ENCODE assay signal across 17 mouse cellular contexts in the genomic region with DNA sequence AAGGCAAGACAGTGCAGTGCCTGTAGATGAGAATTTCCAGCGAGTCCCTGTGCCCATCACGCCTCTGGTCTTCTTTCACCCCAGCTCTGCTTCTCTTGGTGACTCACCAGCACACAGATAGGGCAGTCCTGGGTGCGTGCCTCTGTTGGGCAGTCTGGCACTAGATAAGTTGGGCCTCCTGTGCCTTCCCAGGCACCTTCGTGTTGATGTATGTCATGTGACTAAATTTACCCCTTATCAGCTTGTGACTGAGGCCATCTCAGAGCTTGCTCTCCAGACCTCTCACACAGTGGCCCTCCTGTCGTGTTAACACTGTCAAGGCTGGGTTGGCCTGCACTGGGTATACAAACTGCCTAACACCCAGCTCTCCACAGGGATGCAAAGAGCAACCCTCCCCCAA. TPM values are rescaled to one million over a fixed set of nuclear protein-coding genes. Genes with fewer than 3 reads are reported as not detected.
DNase-seq lines count a peak whose midpoint lies in the region; ATAC-seq and TF ChIP-seq lines count a peak whose summit lies in the region.
"Had no signal": no experiment of that assay in that cellular context is flagged by ENCODE, and none has a peak within 500 bp of the region (broad histone marks: within the 10 kb centered on the region; RNA-seq: fewer than 3 reads in every experiment).

No protein-coding gene starts in this region.

- peaks cover 31% of the 10 kb centered on the region for H3K27me3 ChIP-seq in heart, embryonic 14.5 days (ENCODE audit: control insufficient read depth, insufficient read depth, low read length)
- H3K27me3 ChIP-seq in liver, embryonic 14.5 days (ENCODE audit: control insufficient read depth, insufficient read depth, low read length) = no peaks in the 10 kb centered on the region
- H3K27me3 ChIP-seq in stomach, embryonic 16.5 days (ENCODE audit: control insufficient read depth, insufficient read depth, low read length) = no peaks in the 10 kb centered on the region
- H3K27me3 ChIP-seq: CH12.LX had no signal

- TF ChIP-seq CTCF in liver, embryonic 14.5 days (IDR thresholded peaks at IDR 0.05; ENCODE audit: low read depth) = peak; percentile 34
- no peak for TF ChIP-seq CTCF in left cerebral cortex, adult 2 months (IDR thresholded peaks at IDR 0.05)

- DNase-seq in ovary, adult 18-20 months (ENCODE audit: low spot score) = peak; percentile 39
- no peak for DNase-seq in ovary, postnatal 10 days (ENCODE audit: low spot score)
- peak; percentile 85 to 89 (median 86) for DNase-seq in liver, embryonic 14.5 days (ENCODE audit: low read depth in 3 of 3, low spot score in 3 of 3)
- no peak for DNase-seq in left cerebral cortex, adult 2 months (ENCODE audit: extremely low spot score in 1 of 2, low spot score in 2 of 2)
- no peak for DNase-seq in kidney, adult 9 months
- no peak for DNase-seq in right cerebral cortex, adult 18-20 months
- DNase-seq: cerebellum, postnatal 25 days; kidney, postnatal 10 days; lung, postnatal 10 days had no signal

- peak; percentile 81 for TF ChIP-seq EP300 in liver, embryonic 14.5 days (IDR thresholded peaks at IDR 0.05; ENCODE audit: low read depth)

- ATAC-seq in heart, embryonic 14.5 days (ENCODE audit: insufficient number of reproducible peaks, insufficient read depth, low FRiP score, low read depth) = peak; percentile 55; the same call in 1 of the 2 replicates
- peak; percentile 92 for ATAC-seq in liver, embryonic 14.5 days (ENCODE audit: insufficient read depth)
- peak; percentile 76 for ATAC-seq in stomach, embryonic 16.5 days (ENCODE audit: insufficient read depth, low FRiP score)

- no peaks in the 10 kb centered on the region for H3K36me3 ChIP-seq in heart, embryonic 14.5 days (ENCODE audit: control insufficient read depth, insufficient read depth, low read length)
- H3K36me3 ChIP-seq in liver, embryonic 14.5 days (replicated peaks; ENCODE audit: control insufficient read depth, insufficient read depth, low read depth) = 0 out of 2 replicates have a peak, but pooled peaks cover 2% of the 10 kb centered on the region
- no peaks in the 10 kb centered on the region for H3K36me3 ChIP-seq in stomach, embryonic 16.5 days (ENCODE audit: control insufficient read depth, insufficient read depth, low read length)

- no peak overlapping the region for H3K27ac ChIP-seq in heart, embryonic 14.5 days (replicated peaks in 1 of 2; ENCODE audit: control insufficient read depth in 1 of 2, insufficient read depth in 1 of 2, low read depth in 2 of 2, low read length in 2 of 2)
- H3K27ac ChIP-seq in liver, embryonic 14.5 days = peak overlapping the region; percentile 99
- no peak overlapping the region for H3K27ac ChIP-seq in stomach, embryonic 16.5 days (ENCODE audit: low read length)
- H3K27ac ChIP-seq in left cerebral cortex, adult 2 months = no peak overlapping the region
- H3K27ac ChIP-seq: hindbrain, embryonic 14.5 days had no signal

- no peak overlapping the region for H3K4me3 ChIP-seq in heart, embryonic 14.5 days (ENCODE audit: control insufficient read depth in 1 of 2, insufficient read depth in 1 of 2, low read depth in 1 of 2, low read length in 2 of 2)
- H3K4me3 ChIP-seq in liver, embryonic 14.5 days (ENCODE audit: insufficient read depth in 1 of 2, low read depth in 2 of 2, low read length in 2 of 2) = peak overlapping the region; percentile 50 to 62
- H3K4me3 ChIP-seq in stomach, embryonic 16.5 days (replicated peaks; ENCODE audit: low read length) = no peak overlapping the region
- no peak overlapping the region for H3K4me3 ChIP-seq in left cerebral cortex, adult 2 months

- intact Hi-C loops in left cerebral cortex, adult 2 months (cut with DNase I) = no loop called here

- no peak overlapping the region for H3K4me2 ChIP-seq in heart, embryonic 14.5 days (ENCODE audit: low read length)
- H3K4me2 ChIP-seq in liver, embryonic 14.5 days (ENCODE audit: low read depth) = peak overlapping the region; percentile 84
- no peak overlapping the region for H3K4me2 ChIP-seq in stomach, embryonic 16.5 days (ENCODE audit: low read depth, low read length)
- H3K4me2 ChIP-seq: hindbrain, embryonic 14.5 days had no signal

- WGBS in heart, embryonic 14.5 days = 21% methylated on average over 5 of the region's 5 CpGs
- WGBS in liver, embryonic 14.5 days (ENCODE audit: insufficient replicate concordance) = 11% methylated on average over 5 of the region's 5 CpGs
- 60% methylated on average over 5 of the region's 5 CpGs for WGBS in stomach, embryonic 16.5 days

- H3K9ac ChIP-seq in heart, embryonic 14.5 days (ENCODE audit: low read length) = no peak overlapping the region
- H3K9ac ChIP-seq in liver, embryonic 14.5 days (replicated peaks) = peak overlapping the region; percentile 79
- H3K9ac ChIP-seq in stomach, embryonic 16.5 days (ENCODE audit: low read length) = no peak overlapping the region
- H3K9ac ChIP-seq: hindbrain, embryonic 14.5 days had no signal

- H3K4me1 ChIP-seq in heart, embryonic 14.5 days (ENCODE audit: control insufficient read depth in 2 of 2, insufficient read depth in 2 of 2, low read length in 2 of 2) = peaks cover 31 to 45% of the 10 kb centered on the region in 2 experiments
- peaks cover 53 to 59% of the 10 kb centered on the region in 2 experiments for H3K4me1 ChIP-seq in liver, embryonic 14.5 days (replicated peaks; ENCODE audit: control insufficient read depth in 2 of 2, insufficient read depth in 2 of 2, low read length in 1 of 2)
- H3K4me1 ChIP-seq in stomach, embryonic 16.5 days (ENCODE audit: control insufficient read depth, insufficient read depth, low read length) = peaks cover 6% of the 10 kb centered on the region; the same call in 1 of the 2 replicates

- H3K9me3 ChIP-seq in heart, embryonic 14.5 days (ENCODE audit: control insufficient read depth, low read length) = no peaks in the 10 kb centered on the region
- no peaks in the 10 kb centered on the region for H3K9me3 ChIP-seq in liver, embryonic 14.5 days (ENCODE audit: control insufficient read depth, low read length)
- no peaks in the 10 kb centered on the region for H3K9me3 ChIP-seq in stomach, embryonic 16.5 days (replicated peaks; ENCODE audit: control insufficient read depth, low read length)

RNA-seq across cellular contexts. Expression of gene Tbx2, which starts 28.3 kb away (rescaled TPM):
- 2.2 and 4.0 TPM in 2 replicates for polyA plus RNA-seq in heart, embryonic 14.5 days (2014; fragmentation: Nextera tagmentation; extraction: Ambion mirVana)
- 0.97 and 1.3 TPM in 2 replicates for polyA plus RNA-seq in liver, embryonic 14.5 days (2012; rRNA removed)
- 0.15 and 0.29 TPM in 2 replicates for polyA plus RNA-seq in liver, embryonic 14.5 days (2014; fragmentation: Nextera tagmentation; extraction: Ambion mirVana)
- 2.9 and 3.1 TPM in 2 replicates for polyA plus RNA-seq in stomach, embryonic 16.5 days (2015; fragmentation: Nextera tagmentation; extraction: Ambion mirVana)
- 1 to 10 TPM; 1.9 to 2.0 TPM for total RNA-seq in left cerebral cortex, adult 2 months (2021)
- total RNA-seq: CH12.LX had no signal

RNA-seq across cellular contexts. Expression of gene Gm11444, which starts 46.1 kb away (rescaled TPM):
- polyA plus RNA-seq in heart, embryonic 14.5 days (2014; fragmentation: Nextera tagmentation; extraction: Ambion mirVana) = not detected in 2 replicates
- not detected in 2 replicates for polyA plus RNA-seq in liver, embryonic 14.5 days (2012; rRNA removed)
- polyA plus RNA-seq in liver, embryonic 14.5 days (2014; fragmentation: Nextera tagmentation; extraction: Ambion mirVana) = not detected in 2 replicates
- not detected in 2 replicates for polyA plus RNA-seq in stomach, embryonic 16.5 days (2015; fragmentation: Nextera tagmentation; extraction: Ambion mirVana)
- not detected for total RNA-seq in left cerebral cortex, adult 2 months (2021)
- total RNA-seq: CH12.LX; left cerebral cortex, adult 8-10 months; monocyte, adult 5-6 weeks had no signal
- polyA plus RNA-seq: hindbrain, embryonic 14.5 days; spleen, adult 2 months; urinary bladder, adult 2 months had no signal

Comparison
In these comparisons a context has a peak if more than half of its experiments do, and no peak if none do; other contexts are left out.
1. DNase-seq: peak in ovary, adult 18-20 months (single experiment) and liver, embryonic 14.5 days (3 of 3); none in ovary, postnatal 10 days (single experiment), left cerebral cortex, adult 2 months (0 of 2), kidney, adult 9 months (single experiment) and right cerebral cortex, adult 18-20 months (single experiment).
2. H3K4me3 ChIP-seq: peak in liver, embryonic 14.5 days (2 of 2); none in heart, embryonic 14.5 days (0 of 2), stomach, embryonic 16.5 days (single experiment) and left cerebral cortex, adult 2 months (single experiment).
3. Peak in every context shown above with its lines, with median percentiles within 50 percentile points of each other: ATAC-seq.